Mouse (Mus musculus) cerebellum, adult 11-12 months (tissue): ENCODE data around the gene Crk.
"Not testable (repeated sequence)": the region's sequence is repeated elsewhere in the genome, so short reads cannot be mapped to it uniquely, and the experiment has no call there.

Experiments
- DNase-seq: peaks from one replicate; pipeline ENCODE4 v3.0.0; 2022

The Crk gene

DNA sequence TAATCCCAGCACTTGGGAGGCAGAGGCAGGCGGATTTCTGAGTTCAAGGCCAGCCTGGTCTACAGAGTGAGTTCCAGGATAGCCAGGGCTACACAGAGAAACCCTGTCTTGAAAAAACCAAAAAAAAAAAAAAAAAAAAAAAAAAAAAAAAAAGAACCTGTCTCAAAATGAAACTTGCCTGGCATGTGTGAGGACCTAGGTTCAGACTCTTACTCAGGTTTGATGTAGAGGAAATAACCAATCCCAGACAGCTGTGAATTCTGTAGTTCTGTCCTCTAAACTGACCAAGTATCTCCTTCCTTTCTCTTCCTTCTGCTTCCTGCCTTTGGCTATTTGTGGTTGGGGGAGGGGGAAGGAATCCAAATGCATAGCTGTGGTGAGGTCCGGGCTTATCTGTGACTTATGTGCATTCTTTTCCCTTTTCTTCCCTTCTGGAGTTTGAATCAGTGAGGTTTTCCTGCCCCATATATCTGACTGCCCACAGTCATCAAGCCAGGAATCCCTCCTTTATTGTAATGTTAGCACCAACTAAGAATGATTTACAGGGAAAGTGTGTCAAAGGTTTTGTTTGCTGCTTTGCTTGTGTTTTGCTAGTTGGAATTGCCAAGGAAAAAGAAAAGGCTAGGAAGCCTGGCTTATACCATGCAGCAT, 8.4 kb downstream of the Crk start:
- no peak for DNase-seq

- no peak for DNase-seq
These were observed 9.1 kb downstream of the Crk start for GRCm38 (mm10) chr11:75688132-75688531.

DNA sequence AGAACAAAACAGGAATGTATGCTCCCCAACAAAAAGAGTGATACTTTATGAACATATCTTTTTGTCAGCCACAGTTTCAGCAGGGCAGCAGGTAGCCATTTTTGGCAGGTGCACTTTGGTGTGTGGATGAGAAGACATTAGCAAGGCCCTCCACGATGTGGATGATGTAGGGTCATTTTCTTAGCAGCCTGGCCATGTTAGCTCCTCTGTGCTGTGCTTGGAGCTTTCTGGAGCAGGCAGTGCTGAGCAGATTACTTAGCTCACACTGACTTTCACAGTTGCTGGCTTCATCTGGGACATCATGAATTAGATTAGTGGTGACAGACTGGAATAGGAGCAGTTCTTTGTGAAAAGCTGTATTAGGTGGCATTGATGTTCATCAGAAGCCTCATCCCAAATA, 10.9 kb downstream of the Crk start:
- no peak for DNase-seq

GRCm38 (mm10) chr11:75691047-75691446, 12.0 kb downstream of the Crk start:
- no peak for DNase-seq

DNA sequence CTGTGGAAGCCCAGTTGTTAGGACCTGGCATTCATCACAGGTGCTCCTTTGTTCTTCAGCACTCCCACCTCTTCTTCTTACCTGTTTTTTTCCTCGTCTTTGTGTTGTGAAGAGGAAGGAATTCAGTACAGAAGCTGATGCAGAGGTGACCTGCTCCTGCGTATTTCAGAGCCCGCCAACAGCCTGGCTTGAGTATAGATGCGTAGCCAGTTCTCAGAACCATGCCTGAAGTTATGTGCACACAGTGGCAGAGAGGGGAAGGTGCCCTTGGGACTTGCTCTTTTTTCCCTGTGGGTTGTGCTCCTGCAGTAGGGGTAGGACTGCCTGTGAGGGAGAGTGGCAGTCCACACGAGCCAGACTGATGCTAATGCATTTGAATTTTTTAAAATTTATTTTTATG, 14.5 kb downstream of the Crk start:
- DNase-seq = no peak

DNA sequence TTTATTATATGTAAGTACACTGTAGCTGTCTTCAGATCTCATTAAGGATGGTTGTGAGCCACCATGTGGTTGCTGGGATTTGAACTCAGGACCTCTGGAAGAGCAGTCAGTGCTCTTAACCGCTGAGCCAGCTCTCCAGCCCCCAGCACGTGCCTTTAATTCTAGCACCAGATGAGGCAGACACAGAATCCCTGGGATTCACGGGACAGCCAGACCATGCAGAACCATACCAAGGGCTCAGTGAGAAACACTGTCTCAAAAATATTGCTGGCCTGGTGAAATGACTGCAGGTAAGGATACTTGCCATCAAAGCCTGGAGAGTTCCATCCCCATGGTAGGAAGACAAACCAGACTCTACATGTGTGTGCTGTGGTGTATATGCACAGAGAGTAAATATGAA, 18.4 kb downstream of the Crk start:
- not testable (repeated sequence) for DNase-seq

- no peak for DNase-seq
These were observed 21.5 kb downstream of the Crk start for GRCm38 (mm10) chr11:75700557-75700956.

- no peak for DNase-seq
These were observed 23.7 kb downstream of the Crk start for GRCm38 (mm10) chr11:75702761-75703160.

GRCm38 (mm10) chr11:75703748-75704147, 24.7 kb downstream of the Crk start:
- no peak for DNase-seq

- no peak for DNase-seq
These were observed 34.9 kb downstream of the Crk start for GRCm38 (mm10) chr11:75713949-75714348.

DNA sequence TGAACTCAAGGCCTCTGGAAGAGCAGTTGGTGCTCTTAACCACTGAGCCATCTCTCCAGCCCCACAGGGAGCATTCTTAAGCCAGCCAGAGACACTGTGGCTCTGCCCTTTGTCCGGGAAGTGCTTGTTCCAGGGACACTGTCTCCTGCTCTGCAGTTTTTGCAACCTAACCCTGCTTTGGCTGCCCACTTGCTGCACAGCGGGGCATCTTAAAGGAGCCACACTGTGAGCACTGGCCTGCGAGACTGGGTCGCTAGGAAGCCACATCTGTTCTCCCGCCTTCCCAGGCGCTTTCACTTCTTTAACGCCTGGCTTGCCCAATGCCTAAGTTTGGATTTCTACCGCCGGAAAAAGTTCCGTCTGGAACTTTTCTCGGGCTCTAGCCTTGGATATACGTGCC, 36.5 kb downstream of the Crk start:
- no peak for DNase-seq

DNA sequence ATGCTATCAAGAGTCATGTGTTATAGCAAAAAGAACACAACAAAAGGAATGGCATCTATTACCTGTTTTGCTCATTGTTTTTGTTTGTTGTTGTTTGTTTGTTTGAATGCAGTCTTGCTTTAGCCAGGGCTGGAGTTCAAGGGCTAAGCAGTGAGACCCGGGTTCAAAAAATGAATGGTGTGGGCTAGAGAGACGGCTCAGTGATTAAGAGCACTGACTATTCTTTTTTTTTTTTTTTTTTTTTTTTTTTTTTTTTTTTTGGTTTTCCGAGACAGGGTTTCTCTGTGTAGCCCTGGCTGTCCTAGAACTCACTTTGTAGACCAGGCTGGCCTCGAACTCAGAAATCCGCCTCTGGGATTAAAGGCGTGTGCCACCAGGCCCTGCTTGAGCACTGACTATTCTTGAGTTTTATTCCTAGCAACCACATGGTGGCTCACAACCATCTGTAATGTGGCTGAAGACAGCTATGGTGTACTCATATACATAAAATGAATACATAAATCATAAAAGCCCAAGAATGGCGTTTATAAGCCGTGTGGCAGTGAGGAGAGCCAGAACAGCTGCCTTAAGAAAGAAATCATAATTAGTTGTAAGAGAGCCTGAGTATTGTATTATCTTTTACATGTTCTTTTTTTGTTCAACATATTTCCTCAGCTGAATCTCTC, 37.7 kb downstream of the Crk start:
- DNase-seq = no peak

DNA sequence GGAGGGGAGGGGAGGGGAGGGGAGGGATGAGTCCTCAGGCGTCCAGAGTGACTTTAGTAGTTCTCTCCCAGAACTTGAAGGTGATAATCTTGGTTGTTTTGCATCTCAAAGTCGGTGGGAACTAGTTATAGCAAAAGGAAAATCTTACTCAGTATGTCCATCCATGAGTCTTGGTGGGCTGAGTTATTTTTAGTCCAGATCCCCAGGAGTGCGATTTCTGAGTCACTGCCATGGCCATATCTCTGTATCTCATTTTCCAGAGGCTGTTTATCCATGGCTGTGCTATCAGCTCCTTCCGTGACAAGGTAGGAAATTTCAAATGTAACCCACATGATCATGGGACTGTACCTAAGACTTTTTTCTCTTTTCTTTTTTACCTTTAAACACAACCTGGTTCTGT, 43.3 kb downstream of the Crk start:
- DNase-seq = no peak

DNA sequence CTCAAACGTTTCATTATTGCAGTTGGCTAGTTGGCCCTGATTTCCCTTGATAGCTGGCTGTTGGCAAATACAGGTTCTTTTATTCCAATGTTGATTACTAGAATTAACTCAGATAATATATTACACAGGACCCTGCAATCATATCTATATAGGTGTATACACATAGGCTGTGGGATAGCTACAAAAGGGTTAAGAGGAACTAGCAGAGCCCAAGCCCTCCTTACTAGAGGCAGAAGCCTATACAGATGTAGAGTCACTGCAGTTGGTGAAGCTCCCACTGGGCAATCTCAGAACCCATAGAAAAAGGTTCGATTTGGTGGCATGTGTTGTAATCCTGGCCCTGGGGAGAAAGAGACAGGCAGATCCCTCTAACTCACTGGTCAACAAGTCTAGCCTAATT, 48.1 kb downstream of the Crk start:
- DNase-seq = no peak

DNA sequence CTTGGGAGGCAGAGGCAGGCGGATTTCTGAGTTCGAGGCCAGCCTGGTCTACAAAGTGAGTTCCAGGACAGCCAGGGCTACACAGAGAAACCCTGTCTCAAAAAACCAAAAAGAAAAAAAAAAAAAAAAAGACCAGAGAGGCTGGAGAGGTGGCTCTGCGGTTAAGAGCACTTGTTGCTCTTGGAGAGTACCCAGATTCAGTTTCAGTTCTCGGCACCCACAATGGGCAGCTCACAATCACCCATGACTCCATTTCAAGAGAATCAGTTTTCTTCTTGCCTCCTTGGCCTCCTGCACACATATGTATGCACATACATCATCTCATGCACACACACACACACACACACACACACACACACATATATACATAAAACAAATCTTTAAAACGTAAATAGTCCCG, 48.6 kb downstream of the Crk start:
- DNase-seq = not testable (repeated sequence)

GRCm38 (mm10) chr11:75732434-75733226, 53.6 kb downstream of the Crk start, which contains the start of gene Ywhae:
Ywhae (plus strand) TSS chr11:75732869.
- DNase-seq = peak; percentile 90

- DNase-seq = peak; percentile 69
These were observed 54.3 kb downstream of the Crk start for GRCm38 (mm10) chr11:75733227-75733940.

GRCm38 (mm10) chr11:75735462-75736252, 56.6 kb downstream of the Crk start:
- DNase-seq = no peak

- DNase-seq = no peak
These were observed 57.9 kb downstream of the Crk start for GRCm38 (mm10) chr11:75736978-75737377.

GRCm38 (mm10) chr11:75737806-75738476, 58.9 kb downstream of the Crk start:
- no peak for DNase-seq

DNA sequence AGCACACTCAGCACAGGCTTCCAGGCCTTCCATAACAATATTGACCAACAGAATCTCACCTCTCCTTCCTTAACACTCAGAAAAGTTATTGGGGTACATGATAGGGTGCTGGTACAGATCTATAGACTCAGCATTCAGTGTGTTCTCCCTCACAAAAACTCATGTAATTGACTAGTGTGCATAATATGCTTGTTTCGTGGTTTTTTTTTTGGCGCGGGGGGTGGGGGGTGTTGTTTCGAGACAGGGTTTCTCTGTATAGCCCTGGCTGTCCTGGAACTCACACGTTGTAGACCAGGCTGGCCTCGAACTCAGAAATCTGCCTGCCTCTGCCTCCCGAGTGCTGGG, 59.4 kb downstream of the Crk start:
- no peak for DNase-seq

- no peak for DNase-seq
These were observed 61.1 kb downstream of the Crk start for GRCm38 (mm10) chr11:75740204-75740603.
